In the genomic region with DNA sequence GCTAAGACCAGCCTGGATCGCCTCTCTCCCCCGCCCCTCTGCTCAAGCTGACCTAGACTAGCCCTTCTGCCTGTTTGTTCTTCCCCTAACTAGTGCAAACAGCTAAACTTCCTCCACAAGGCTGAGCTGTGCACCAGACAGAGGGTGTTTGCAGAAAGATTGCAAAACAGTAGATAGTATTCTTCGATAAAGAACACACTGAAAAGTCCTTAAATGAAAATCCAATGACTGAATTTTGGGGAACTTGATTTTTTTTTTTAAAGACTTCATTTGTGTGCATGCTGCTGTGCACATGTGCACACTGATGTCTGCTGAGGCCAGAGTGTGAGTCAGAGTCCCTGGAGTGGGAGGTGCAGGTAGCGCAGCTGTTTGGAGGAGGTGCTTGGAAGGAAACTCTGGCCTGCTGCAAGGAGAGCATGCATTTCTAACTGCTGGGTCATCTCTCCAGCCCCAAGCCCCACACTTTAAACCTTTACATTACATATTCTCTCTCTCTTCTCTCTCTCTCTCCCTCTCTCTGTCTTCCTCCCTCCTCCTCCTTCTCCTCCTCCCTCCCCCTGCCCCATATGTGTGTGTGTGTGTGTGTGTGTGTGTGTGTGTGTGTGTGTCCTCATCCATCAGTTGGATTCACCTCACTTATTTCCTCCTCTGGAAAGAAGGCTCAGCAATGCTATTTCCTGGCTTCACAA, we compare ENCODE assay signal across 8 mouse cellular contexts. TPM values are rescaled to one million over a fixed set of nuclear protein-coding genes. Genes with fewer than 3 reads are reported as not detected.
DNase-seq lines count a peak whose midpoint lies in the region; ATAC-seq lines count a peak whose summit lies in the region.

No protein-coding gene starts in this region.

- H3K27ac ChIP-seq in limb, embryonic 11.5 days (replicated peaks; ENCODE audit: low read depth, low read length) = no peak overlapping the region
- H3K27ac ChIP-seq in midbrain, embryonic 15.5 days = peak overlapping the region; percentile 73

- no peaks in the 10 kb centered on the region for H3K27me3 ChIP-seq in limb, embryonic 11.5 days (ENCODE audit: control insufficient read depth, insufficient read depth, low read length)
- H3K27me3 ChIP-seq in midbrain, embryonic 15.5 days (replicated peaks) = no peaks in the 10 kb centered on the region

- H3K9me3 ChIP-seq in limb, embryonic 11.5 days (ENCODE audit: control insufficient read depth, low read length) = no peaks in the 10 kb centered on the region
- no peaks in the 10 kb centered on the region for H3K9me3 ChIP-seq in midbrain, embryonic 15.5 days

- no peak overlapping the region for H3K4me2 ChIP-seq in limb, embryonic 11.5 days (ENCODE audit: low read depth, severe bottlenecking)
- H3K4me2 ChIP-seq in midbrain, embryonic 15.5 days = peak overlapping the region; percentile 11; the same call in 1 of the 2 replicates

- WGBS in limb, embryonic 11.5 days = 64% methylated on average over 4 of the region's 4 CpGs
- WGBS in midbrain, embryonic 15.5 days = 77% methylated on average over 4 of the region's 4 CpGs

- H3K4me1 ChIP-seq in limb, embryonic 11.5 days (ENCODE audit: control insufficient read depth, insufficient read depth, low read length) = 0 out of 2 replicates have a peak, but pooled peaks cover 5% of the 10 kb centered on the region
- H3K4me1 ChIP-seq in midbrain, embryonic 15.5 days = peaks cover 21% of the 10 kb centered on the region

- H3K4me3 ChIP-seq in limb, embryonic 11.5 days (ENCODE audit: low read depth, low read length) = no peak overlapping the region
- H3K4me3 ChIP-seq in midbrain, embryonic 15.5 days = no peak overlapping the region

- no peak overlapping the region for H3K9ac ChIP-seq in limb, embryonic 11.5 days (ENCODE audit: low read length)
- no peak overlapping the region for H3K9ac ChIP-seq in midbrain, embryonic 15.5 days

- DNase-seq in frontal cortex, postnatal 25 days (ENCODE audit: low spot score in 2 of 2) = no peak
- peak; percentile 69 for DNase-seq in urinary bladder, postnatal 14 days (ENCODE audit: low spot score)
- DNase-seq in urinary bladder, adult 2 months (ENCODE audit: low spot score) = no peak
- peak; percentile 45 to 46 for DNase-seq in heart, adult 9 months (ENCODE audit: low spot score in 2 of 2)
- DNase-seq in limb, embryonic 11.5 days (ENCODE audit: low spot score) = no peak
- DNase-seq in cerebellum, adult 18-20 months = no peak

- no peaks in the 10 kb centered on the region for H3K36me3 ChIP-seq in limb, embryonic 11.5 days (ENCODE audit: control insufficient read depth, insufficient read depth, low read length)
- H3K36me3 ChIP-seq in midbrain, embryonic 15.5 days (replicated peaks) = no peaks in the 10 kb centered on the region

- peak; percentile 87 for ATAC-seq in frontal cortex, adult (ENCODE audit: low TSS enrichment)
- peak; percentile 69; the same call in 1 of the 2 replicates for ATAC-seq in limb, embryonic 11.5 days (ENCODE audit: insufficient number of reproducible peaks, low FRiP score, low TSS enrichment, low read depth)
- peak; percentile 76 for ATAC-seq in midbrain, embryonic 15.5 days (replicated peaks)

RNA-seq across cellular contexts. Expression of a gene that starts 29.0 kb away (rescaled TPM):
- polyA plus RNA-seq in urinary bladder, adult 2 months (2012; rRNA removed) = 16.0 and 16.5 TPM in 2 replicates
- 3.0 and 4.2 TPM in 2 replicates for polyA plus RNA-seq in limb, embryonic 11.5 days (2014; fragmentation: Nextera tagmentation; extraction: Ambion mirVana)
- polyA plus RNA-seq in midbrain, embryonic 15.5 days (2015; fragmentation: Nextera tagmentation; extraction: Ambion mirVana) = 1.0 and 1.4 TPM in 2 replicates

RNA-seq across cellular contexts. Expression of a gene that starts 34.1 kb away (rescaled TPM):
- 81.4 and 102 TPM in 2 replicates for polyA plus RNA-seq in urinary bladder, adult 2 months (2012; rRNA removed)
- 99.3 and 99.8 TPM in 2 replicates for polyA plus RNA-seq in limb, embryonic 11.5 days (2014; fragmentation: Nextera tagmentation; extraction: Ambion mirVana)
- polyA plus RNA-seq in midbrain, embryonic 15.5 days (2015; fragmentation: Nextera tagmentation; extraction: Ambion mirVana) = 133 and 134 TPM in 2 replicates

Comparison
In these comparisons a context has a peak if more than half of its experiments do, and no peak if none do; other contexts are left out.
1. DNase-seq: peak in urinary bladder, postnatal 14 days (single experiment) and heart, adult 9 months (2 of 2); none in frontal cortex, postnatal 25 days (0 of 2), urinary bladder, adult 2 months (single experiment), limb, embryonic 11.5 days (single experiment) and cerebellum, adult 18-20 months (0 of 2).
2. Peak in every context shown above with its lines, with median percentiles within 50 percentile points of each other: ATAC-seq.